Mouse (Mus musculus) kidney, adult 10 weeks (tissue): Measurements from ENCODE around the gene BC051142. TPM values are rescaled to one million over a fixed set of nuclear protein-coding genes. Genes with fewer than 3 reads are reported as not detected.

ENCODE experiments used
- polyA plus RNA-seq: library from polyadenylated mRNA; stranded (reverse); fragments of 350-450 nt; fragmentation: Illumina TruSeq; extraction: RNeasy Lipid Tissue Mini Kit (QIAGEN cat#74804); gene quantifications from one replicate; pipeline ENCODE4 v1.2.3, GENCODE M21; 2014; ENCODE audit warnings: low read depth, low replicate concordance

Gene BC051142
- 1.9 TPM for polyA plus RNA-seq

GRCm38 (mm10) chr17:34398711-34399393 lies at the start of gene BC051142:
BC051142 (plus strand) TSS chr17:34398820.

GRCm38 (mm10) chr17:34354539-34354938 lies 44.1 kb upstream of the BC051142 start, which contains the start of gene Btnl2:
Btnl2 (plus strand) TSS chr17:34354822.

GRCm38 (mm10) chr17:34376847-34377246 lies 21.8 kb upstream of the BC051142 start, which contains the start of gene Btnl1:
Btnl1 (plus strand) TSS chr17:34377132.

GRCm38 (mm10) chr17:34477238-34478013 lies 78.8 kb downstream of the BC051142 start, which contains the start of gene Btnl4:
Btnl4 (minus strand) TSS chr17:34477318.

Other genes starting within 250 kb of the BC051142 start
- gene H2-DMb1, start 245.7 kb upstream of the BC051142 start, polyA plus RNA-seq: 7.9 TPM
- gene Tap1, start 211.3 kb upstream of the BC051142 start, polyA plus RNA-seq: 1.2 TPM
- gene Psmb9, start 211.1 kb upstream of the BC051142 start, polyA plus RNA-seq: not detected
- 0.73 TPM for gene Psmb8, start 201.1 kb upstream of the BC051142 start, polyA plus RNA-seq
- gene Tap2, start 195.3 kb upstream of the BC051142 start, polyA plus RNA-seq: not detected
- gene H2-Ob, start 159.9 kb upstream of the BC051142 start, polyA plus RNA-seq: 1.1 TPM
- 18.3 TPM for gene H2-Ab1, start 141.1 kb upstream of the BC051142 start, polyA plus RNA-seq
- 51.8 TPM for gene H2-Aa, start 111.0 kb upstream of the BC051142 start, polyA plus RNA-seq
- 2.6 TPM for gene H2-Eb1, start 93.0 kb upstream of the BC051142 start, polyA plus RNA-seq
- gene H2-Eb2, start 73.2 kb upstream of the BC051142 start, polyA plus RNA-seq: not detected
- gene Btnl2, start 44.0 kb upstream of the BC051142 start, polyA plus RNA-seq: not detected
- gene Btnl1, start 21.7 kb upstream of the BC051142 start, polyA plus RNA-seq: not detected
- gene Btnl4, start 78.5 kb downstream of the BC051142 start, polyA plus RNA-seq: not detected
- not detected for gene Btnl6, start 118.5 kb downstream of the BC051142 start, polyA plus RNA-seq
- gene Notch4, start 165.4 kb downstream of the BC051142 start, polyA plus RNA-seq: 0.93 TPM
- 3.8 TPM for gene Gpsm3, start 191.0 kb downstream of the BC051142 start, polyA plus RNA-seq
- gene Pbx2, start 192.4 kb downstream of the BC051142 start, polyA plus RNA-seq: 11.4 TPM
- not detected for gene Ager, start 199.0 kb downstream of the BC051142 start, polyA plus RNA-seq
- gene Rnf5, start 204.9 kb downstream of the BC051142 start, polyA plus RNA-seq: 49.6 TPM
- gene Agpat1, start 205.4 kb downstream of the BC051142 start, polyA plus RNA-seq: 2.9 TPM
- not detected for gene Egfl8, start 217.2 kb downstream of the BC051142 start, polyA plus RNA-seq
- gene Ppt2, start 229.7 kb downstream of the BC051142 start, polyA plus RNA-seq: 7.2 TPM
- 0.57 TPM for gene Prrt1, start 230.7 kb downstream of the BC051142 start, polyA plus RNA-seq
- 5.5 TPM for gene Fkbpl, start 245.9 kb downstream of the BC051142 start, polyA plus RNA-seq
- gene Atf6b, start 248.3 kb downstream of the BC051142 start, polyA plus RNA-seq: 1.8 TPM